Mouse (Mus musculus) kidney, postnatal 14 days (tissue): ENCODE data around the gene RPS10-NUDT3.

Source experiments
- DNase-seq: peaks from one replicate; pipeline ENCODE4 v3.0.0; 2022; ENCODE audit warnings: mixed read lengths

The RPS10-NUDT3 gene

GRCm38 (mm10) chr17:27634871-27635574 is at the start of gene RPS10-NUDT3:
TSS of gene RPS10-NUDT3 (minus strand) at chr17:27635222.
- peak; percentile 94 for DNase-seq

GRCm38 (mm10) chr17:27678924-27679813 is 44.1 kb upstream of the RPS10-NUDT3 start:
- no peak for DNase-seq

- no peak for DNase-seq
Observed at GRCm38 (mm10) chr17:27677756-27678155, 42.7 kb upstream of the RPS10-NUDT3 start.

- no peak for DNase-seq
Observed at GRCm38 (mm10) chr17:27676270-27676669, 41.2 kb upstream of the RPS10-NUDT3 start.

GRCm38 (mm10) chr17:27675453-27675852 is 40.4 kb upstream of the RPS10-NUDT3 start:
- DNase-seq = no peak

GRCm38 (mm10) chr17:27673945-27674344 is 38.9 kb upstream of the RPS10-NUDT3 start:
- DNase-seq = no peak

GRCm38 (mm10) chr17:27671720-27672119 is 36.7 kb upstream of the RPS10-NUDT3 start:
- DNase-seq = no peak

GRCm38 (mm10) chr17:27658767-27659166 is 23.7 kb upstream of the RPS10-NUDT3 start:
- no peak for DNase-seq

- no peak for DNase-seq
Observed at GRCm38 (mm10) chr17:27657123-27657522, 22.1 kb upstream of the RPS10-NUDT3 start.

- no peak for DNase-seq
Observed at GRCm38 (mm10) chr17:27656414-27656813, 21.4 kb upstream of the RPS10-NUDT3 start.

GRCm38 (mm10) chr17:27656011-27656399 is 21.0 kb upstream of the RPS10-NUDT3 start:
- DNase-seq = no peak

- peak; percentile 48 for DNase-seq
Observed at GRCm38 (mm10) chr17:27655089-27656010, 20.3 kb upstream of the RPS10-NUDT3 start, which contains the start of gene Pacsin1. TSS of gene Pacsin1 (plus strand) at chr17:27655509.

GRCm38 (mm10) chr17:27653253-27653959 is 18.4 kb upstream of the RPS10-NUDT3 start:
- DNase-seq = no peak

- no peak for DNase-seq
Observed at GRCm38 (mm10) chr17:27652046-27652790, 17.2 kb upstream of the RPS10-NUDT3 start.

GRCm38 (mm10) chr17:27650586-27650985 is 15.6 kb upstream of the RPS10-NUDT3 start:
- DNase-seq = peak; percentile 70

- peak; percentile 68 for DNase-seq
Observed at GRCm38 (mm10) chr17:27650160-27650559, 15.1 kb upstream of the RPS10-NUDT3 start.

- no peak for DNase-seq
Observed at GRCm38 (mm10) chr17:27645807-27646206, 10.8 kb upstream of the RPS10-NUDT3 start.

- no peak for DNase-seq
Observed at GRCm38 (mm10) chr17:27644572-27644971, 9.6 kb upstream of the RPS10-NUDT3 start.

GRCm38 (mm10) chr17:27643756-27644155 is 8.7 kb upstream of the RPS10-NUDT3 start:
- no peak for DNase-seq

GRCm38 (mm10) chr17:27643101-27643500 is 8.1 kb upstream of the RPS10-NUDT3 start:
- no peak for DNase-seq

GRCm38 (mm10) chr17:27642491-27643062 is 7.6 kb upstream of the RPS10-NUDT3 start:
- peak; percentile 41 for DNase-seq
